Mouse (Mus musculus): ENCODE results near the gene Arhgdig. TPM values are rescaled to one million over a fixed set of nuclear protein-coding genes. Genes with fewer than 3 reads are reported as not detected.

Gene Arhgdig
- total and polyA plus RNA-seq, 2 experiments from 2014 or later, result 246 to 342 TPM

- Histone ChIP-seq H3K9ac (replicated peaks; ENCODE audit: low read length, poor library complexity, severe bottlenecking) (peak overlapping the region; percentile 50), H3K36me3 (ENCODE audit: insufficient read depth, low read length) (no peaks in the 10 kb centered on the region), H3K4me3 (ENCODE audit: low read depth, low read length) (peak overlapping the region; percentile 45), H3K27me3 (ENCODE audit: insufficient read depth, low read length) (peaks cover 27% of the 10 kb centered on the region), H3K4me1 (ENCODE audit: insufficient read depth, low read length) (0 out of 2 replicates have a peak, but pooled peaks cover 3% of the 10 kb centered on the region), H3K9me3 (ENCODE audit: low read length) (no peaks in the 10 kb centered on the region), H3K27ac (ENCODE audit: low read depth, low read length) (no peak overlapping the region), H3K4me2 (ENCODE audit: low read depth, low read length, poor library complexity, severe bottlenecking) (peak overlapping the region; percentile 93)
- TF ChIP-seq CTCF (IDR thresholded peaks at IDR 0.05), result no peak
- WGBS, result 1% methylated on average over 30 of the region's 30 CpGs
- peak; percentile 30 for DNase-seq (ENCODE audit: low spot score)
- 0 out of 2 replicates have a peak, but pooled peaks have one; percentile 17 for ATAC-seq (ENCODE audit: low FRiP score)
These were observed 4.2 kb downstream of the Arhgdig start for GRCm38 (mm10) chr17:26203321-26203811.

- Histone ChIP-seq H3K9ac (replicated peaks; ENCODE audit: low read length, poor library complexity, severe bottlenecking) (peak within 1 kb of the TSS; percentile 50), H3K4me2 (ENCODE audit: low read depth, low read length, poor library complexity, severe bottlenecking) (peak within 1 kb of the TSS; percentile 93), H3K27ac (ENCODE audit: low read depth, low read length) (no peak within 1 kb of the TSS), H3K9me3 (ENCODE audit: low read length) (no peaks in the 10 kb centered on the region), H3K4me1 (ENCODE audit: insufficient read depth, low read length) (0 out of 2 replicates have a peak, but pooled peaks cover 3% of the 10 kb centered on the region), H3K27me3 (ENCODE audit: insufficient read depth, low read length) (peaks cover 27% of the 10 kb centered on the region), H3K36me3 (ENCODE audit: insufficient read depth, low read length) (peaks cover 3% of the 10 kb centered on the region; the same call in 1 of the 2 replicates), H3K4me3 (ENCODE audit: low read depth, low read length) (peak within 1 kb of the TSS; percentile 45)
- DNase-seq (ENCODE audit: low spot score) (no peak), ATAC-seq (ENCODE audit: low FRiP score) (0 out of 2 replicates have a peak, but pooled peaks have one; percentile 9)
- WGBS, result 2% methylated on average over 22 of the region's 22 CpGs
- TF ChIP-seq CTCF (IDR thresholded peaks at IDR 0.05), result no peak
These were observed 4.8 kb downstream of the Arhgdig start, which contains the start of gene Rgs11 for GRCm38 (mm10) chr17:26202737-26203136. Rgs11 (plus strand) TSS chr17:26202951.

- H3K27me3 ChIP-seq (ENCODE audit: insufficient read depth, low read length), result peaks cover 27% of the 10 kb centered on the region
These were observed 5.6 kb downstream of the Arhgdig start for GRCm38 (mm10) chr17:26201998-26202397.

GRCm38 (mm10) chr17:26200831-26201705 lies 6.5 kb downstream of the Arhgdig start:
- Histone ChIP-seq H3K4me3 (ENCODE audit: low read depth, low read length) (peak overlapping the region; percentile 76), H3K36me3 (ENCODE audit: insufficient read depth, low read length) (peaks cover 15% of the 10 kb centered on the region), H3K4me2 (ENCODE audit: low read depth, low read length, poor library complexity, severe bottlenecking) (peak overlapping the region; percentile 93), H3K9ac (replicated peaks; ENCODE audit: low read length, poor library complexity, severe bottlenecking) (peak overlapping the region; percentile 81), H3K27ac (ENCODE audit: low read depth, low read length) (no peak overlapping the region; the same call in 1 of the 2 replicates), H3K4me1 (ENCODE audit: insufficient read depth, low read length) (0 out of 2 replicates have a peak, but pooled peaks cover 3% of the 10 kb centered on the region), H3K9me3 (ENCODE audit: low read length) (no peaks in the 10 kb centered on the region), H3K27me3 (ENCODE audit: insufficient read depth, low read length) (peaks cover 27% of the 10 kb centered on the region)
- 1% methylated on average over 82 of the region's 92 CpGs for WGBS
- TF ChIP-seq CTCF (IDR thresholded peaks at IDR 0.05), result peak; percentile 10; the same call in 1 of the 2 replicates
- peak; percentile 44 for ATAC-seq (ENCODE audit: low FRiP score)
- DNase-seq (ENCODE audit: low spot score), result peak; percentile 28

More at GRCm38 (mm10) chr17:26201998-26202397, 5.6 kb downstream of the Arhgdig start:
- H3K9me3 ChIP-seq (ENCODE audit: low read length), result no peaks in the 10 kb centered on the region
- 0 out of 2 replicates have a peak, but pooled peaks cover 3% of the 10 kb centered on the region for H3K4me1 ChIP-seq (ENCODE audit: insufficient read depth, low read length)
- no peak overlapping the region for H3K4me3 ChIP-seq (ENCODE audit: low read depth, low read length)
- no peak for ATAC-seq (ENCODE audit: low FRiP score)
- H3K36me3 ChIP-seq (ENCODE audit: insufficient read depth, low read length), result peaks cover 10% of the 10 kb centered on the region
- no peak overlapping the region for H3K9ac ChIP-seq (replicated peaks; ENCODE audit: low read length, poor library complexity, severe bottlenecking)
- no peak overlapping the region for H3K27ac ChIP-seq (ENCODE audit: low read depth, low read length)
- no peak for DNase-seq (ENCODE audit: low spot score)
- no peak for TF ChIP-seq CTCF (IDR thresholded peaks at IDR 0.05)
- H3K4me2 ChIP-seq (ENCODE audit: low read depth, low read length, poor library complexity, severe bottlenecking), result peak overlapping the region; percentile 93

GRCm38 (mm10) chr17:26198892-26199291 lies 8.7 kb downstream of the Arhgdig start, which contains the start of gene Pdia2:
Pdia2 (minus strand) TSS chr17:26199087.
- Histone ChIP-seq H3K36me3 (ENCODE audit: insufficient read depth, low read length) (peaks cover 33% of the 10 kb centered on the region), H3K4me2 (ENCODE audit: low read depth, low read length, poor library complexity, severe bottlenecking) (peak within 1 kb of the TSS; percentile 93; the same call in 1 of the 2 replicates), H3K4me3 (ENCODE audit: low read depth, low read length) (no peak within 1 kb of the TSS), H3K4me1 (ENCODE audit: insufficient read depth, low read length) (0 out of 2 replicates have a peak, but pooled peaks cover 3% of the 10 kb centered on the region), H3K27ac (ENCODE audit: low read depth, low read length) (no peak within 1 kb of the TSS), H3K27me3 (ENCODE audit: insufficient read depth, low read length) (peaks cover 19% of the 10 kb centered on the region), H3K9ac (replicated peaks; ENCODE audit: low read length, poor library complexity, severe bottlenecking) (no peak within 1 kb of the TSS), H3K9me3 (ENCODE audit: low read length) (no peaks in the 10 kb centered on the region)
- no peak for ATAC-seq (ENCODE audit: low FRiP score)
- WGBS, result 82% methylated on average over 4 of the region's 4 CpGs
- no peak for TF ChIP-seq CTCF (IDR thresholded peaks at IDR 0.05)
- DNase-seq (ENCODE audit: low spot score), result no peak

Measured in midbrain, postnatal 0 days (tissue).